Mouse (Mus musculus) intestine, embryonic 14.5 days (tissue): ENCODE measurements around the gene Ccnl1. TPM values are rescaled to one million over a fixed set of nuclear protein-coding genes. Genes with fewer than 3 reads are reported as not detected.

Experiments used
- ATAC-seq: fragments of 200-750 bp; cut with Nextera tagmentation; replicated peaks from 2 replicates; pipeline ENCODE4 v1.8.0; 2017; ENCODE audit warnings: low read depth, moderate number of reproducible peaks, moderate TSS enrichment, moderate library complexity; ENCODE audit not compliant: low FRiP score, low TSS enrichment
- DNase-seq: peaks from one replicate; pipeline ENCODE4 v3.0.0-alpha.2; 2018; ENCODE audit warnings: low spot score
- H3K27ac ChIP-seq: fragments of 300-500 bp; sonication (generic); 2 replicates; pipeline ENCODE4 v1.5.1; 2014; ENCODE audit warnings: low read depth, mild to moderate bottlenecking, control low read depth
- H3K27me3 ChIP-seq: fragments of 300-500 bp; sonication (generic); replicated peaks from 2 replicates; pipeline ENCODE4 v1.6.1; 2014; ENCODE audit warnings: low read length, control low read depth; ENCODE audit not compliant: control insufficient read depth, insufficient read depth
- H3K36me3 ChIP-seq: fragments of 300-500 bp; sonication (generic); 2 replicates; pipeline ENCODE4 v1.6.1; 2014; ENCODE audit warnings: low read length, control low read depth; ENCODE audit not compliant: control insufficient read depth, insufficient read depth
- H3K4me1 ChIP-seq: fragments of 300-500 bp; sonication (generic); replicated peaks from 2 replicates; pipeline ENCODE4 v1.6.1; 2014; ENCODE audit warnings: low read length, control low read depth, mixed read lengths; ENCODE audit not compliant: control insufficient read depth, insufficient read depth
- H3K4me2 ChIP-seq: fragments of 300-500 bp; sonication (generic); 2 replicates; pipeline ENCODE4 v1.6.1; 2014; ENCODE audit warnings: low read length
- H3K4me3 ChIP-seq: fragments of 300-500 bp; sonication (generic); 2 replicates; pipeline ENCODE4 v1.5.1; 2014; ENCODE audit warnings: low read depth, low read length, control low read depth, mixed read lengths
- H3K9ac ChIP-seq: fragments of 300-500 bp; sonication (generic); 2 replicates; pipeline ENCODE4 v1.6.1; 2014; ENCODE audit warnings: mild to moderate bottlenecking, low read length
- H3K9me3 ChIP-seq: fragments of 300-500 bp; sonication (generic); 2 replicates; pipeline ENCODE4 v1.6.1; 2016; ENCODE audit warnings: low read length, control low read depth; ENCODE audit not compliant: control insufficient read depth
- WGBS: fragments of 180-500 bp; shearing (Covaris S2); extraction: QIAGEN DNeasy Blood & Tissue Kit; methylation state at CpG from one replicate; pipeline ENCODE4 v1.1.7; 2014; 5-methylcytosine and 5-hydroxymethylcytosine counted together
- polyA plus RNA-seq: library from polyadenylated mRNA; unstranded; fragments of >200 nt; fragmentation: Nextera tagmentation; extraction: Ambion mirVana; gene quantifications from 2 replicates; pipeline ENCODE4 v1.2.1, GENCODE M21; 2014

Ccnl1 gene
- polyA plus RNA-seq, 1 experiment from 2014 or later = 123 TPM

- 81% methylated on average over 4 of the region's 4 CpGs for WGBS
- ATAC-seq = no peak
Observed at GRCm38 (mm10) chr3:65990524-65990923, 32.5 kb upstream of the Ccnl1 start.

GRCm38 (mm10) chr3:65988711-65989495 lies 30.9 kb upstream of the Ccnl1 start:
- H3K4me2 ChIP-seq = no peak overlapping the region
- ATAC-seq = no peak
- no peak overlapping the region for H3K27ac ChIP-seq
- H3K9me3 ChIP-seq = no peaks in the 10 kb centered on the region
- no peaks in the 10 kb centered on the region for H3K36me3 ChIP-seq
- no peaks in the 10 kb centered on the region for H3K27me3 ChIP-seq
- H3K9ac ChIP-seq = no peak overlapping the region
- no peaks in the 10 kb centered on the region for H3K4me1 ChIP-seq
- no peak overlapping the region for H3K4me3 ChIP-seq
- no peak for DNase-seq
- 79% methylated on average over 8 of the region's 8 CpGs for WGBS

More at GRCm38 (mm10) chr3:65990524-65990923, 32.5 kb upstream of the Ccnl1 start:
- Histone ChIP-seq H3K4me2 (no peak overlapping the region), H3K9me3 (no peaks in the 10 kb centered on the region), H3K27ac (no peak overlapping the region), H3K27me3 (no peaks in the 10 kb centered on the region), H3K4me3 (no peak overlapping the region), H3K9ac (no peak overlapping the region), H3K4me1 (no peaks in the 10 kb centered on the region), H3K36me3 (no peaks in the 10 kb centered on the region)
- no peak for DNase-seq

DNA sequence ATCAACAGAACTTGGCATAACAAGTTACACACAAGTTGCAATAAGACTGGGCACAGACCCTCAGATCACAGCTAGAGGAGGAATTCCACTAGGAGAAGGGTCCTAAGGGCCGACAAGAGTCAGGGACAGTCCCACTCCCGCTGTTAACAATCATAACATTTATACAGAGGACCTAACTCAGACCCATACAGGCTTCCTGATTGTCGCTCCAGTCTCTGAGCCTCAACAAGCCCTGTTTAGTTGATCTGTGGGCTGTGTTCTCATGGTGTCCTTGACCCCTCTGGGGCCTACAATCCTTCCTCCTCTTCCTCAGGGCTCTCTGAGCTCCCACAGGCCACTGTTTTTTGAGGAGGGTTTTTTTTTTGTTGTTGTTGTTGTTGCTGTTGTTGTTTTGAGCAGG lies 18.2 kb upstream of the Ccnl1 start:
- H3K27me3 ChIP-seq = no peaks in the 10 kb centered on the region
- H3K9me3 ChIP-seq = no peaks in the 10 kb centered on the region
- WGBS = 46% methylated on average over 3 of the region's 3 CpGs
- H3K4me3 ChIP-seq = no peak overlapping the region
- DNase-seq (no peak), ATAC-seq (no peak)
- H3K36me3 ChIP-seq = no peaks in the 10 kb centered on the region
- H3K4me1 ChIP-seq = peaks cover 12% of the 10 kb centered on the region
- H3K9ac ChIP-seq = no peak overlapping the region
- peak overlapping the region; percentile 22; the same call in 1 of the 2 replicates for H3K27ac ChIP-seq
- no peak overlapping the region for H3K4me2 ChIP-seq

GRCm38 (mm10) chr3:65975317-65975716 lies 17.3 kb upstream of the Ccnl1 start:
- peak overlapping the region; percentile 48 for H3K9ac ChIP-seq
- no peaks in the 10 kb centered on the region for H3K9me3 ChIP-seq
- no peak for DNase-seq
- no peaks in the 10 kb centered on the region for H3K36me3 ChIP-seq
- H3K4me1 ChIP-seq = peaks cover 12% of the 10 kb centered on the region
- WGBS = 3% methylated on average over 5 of the region's 5 CpGs
- no peaks in the 10 kb centered on the region for H3K27me3 ChIP-seq
- ATAC-seq = no peak
- H3K4me3 ChIP-seq = peak overlapping the region; percentile 63
- H3K4me2 ChIP-seq = peak overlapping the region; percentile 71
- peak overlapping the region; percentile 99 for H3K27ac ChIP-seq

- peak overlapping the region; percentile 63 for H3K4me3 ChIP-seq
Observed at GRCm38 (mm10) chr3:65974232-65975058, 16.4 kb upstream of the Ccnl1 start.

GRCm38 (mm10) chr3:65973501-65974231 lies 15.6 kb upstream of the Ccnl1 start:
- 24% methylated on average over 8 of the region's 8 CpGs for WGBS
- peak overlapping the region; percentile 63 for H3K4me3 ChIP-seq
- no peaks in the 10 kb centered on the region for H3K36me3 ChIP-seq
- ATAC-seq (no peak), DNase-seq (peak; percentile 55)
- H3K9me3 ChIP-seq = no peaks in the 10 kb centered on the region
- peak overlapping the region; percentile 77 for H3K9ac ChIP-seq
- peak overlapping the region; percentile 99 for H3K27ac ChIP-seq
- peaks cover 12% of the 10 kb centered on the region for H3K4me1 ChIP-seq
- no peaks in the 10 kb centered on the region for H3K27me3 ChIP-seq
- peak overlapping the region; percentile 71 for H3K4me2 ChIP-seq

More at GRCm38 (mm10) chr3:65974232-65975058, 16.4 kb upstream of the Ccnl1 start:
- peak; percentile 97 for ATAC-seq
- Histone ChIP-seq H3K27ac (peak overlapping the region; percentile 99), H3K36me3 (no peaks in the 10 kb centered on the region), H3K4me1 (peaks cover 12% of the 10 kb centered on the region), H3K27me3 (no peaks in the 10 kb centered on the region), H3K9ac (peak overlapping the region; percentile 77), H3K9me3 (no peaks in the 10 kb centered on the region), H3K4me2 (peak overlapping the region; percentile 71)
- WGBS = under 1% methylated on average over 43 of the region's 43 CpGs
- peak; percentile 99 for DNase-seq

DNA sequence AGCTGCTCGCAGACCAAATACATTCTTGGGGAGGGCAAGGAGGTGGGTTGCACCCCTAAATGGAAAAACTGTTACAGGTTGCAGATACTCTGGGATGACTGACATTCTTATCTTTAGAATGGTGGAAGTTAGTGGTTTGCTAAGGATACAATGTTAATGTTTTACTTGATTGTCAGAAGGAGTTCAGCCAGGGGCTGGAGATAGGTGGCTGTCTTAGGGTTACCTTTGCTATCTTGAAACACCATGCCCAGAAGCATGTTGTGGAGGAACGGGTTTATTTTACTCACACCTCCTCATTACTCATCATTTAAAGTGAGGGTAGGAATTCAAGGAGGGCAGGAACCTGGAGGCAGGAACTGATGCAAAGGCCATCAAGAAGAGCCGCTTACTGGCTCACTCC lies 11.1 kb upstream of the Ccnl1 start:
- DNase-seq = no peak
- H3K36me3 ChIP-seq = no peaks in the 10 kb centered on the region
- H3K9ac ChIP-seq = no peak overlapping the region
- peaks cover 4% of the 10 kb centered on the region; the same call in 1 of the 2 replicates for H3K4me1 ChIP-seq
- 87% methylated on average over 3 of the region's 3 CpGs for WGBS
- H3K27me3 ChIP-seq = no peaks in the 10 kb centered on the region
- ATAC-seq = no peak
- H3K4me2 ChIP-seq = no peak overlapping the region
- no peak overlapping the region for H3K4me3 ChIP-seq
- no peaks in the 10 kb centered on the region for H3K9me3 ChIP-seq
- H3K27ac ChIP-seq = no peak overlapping the region

DNA sequence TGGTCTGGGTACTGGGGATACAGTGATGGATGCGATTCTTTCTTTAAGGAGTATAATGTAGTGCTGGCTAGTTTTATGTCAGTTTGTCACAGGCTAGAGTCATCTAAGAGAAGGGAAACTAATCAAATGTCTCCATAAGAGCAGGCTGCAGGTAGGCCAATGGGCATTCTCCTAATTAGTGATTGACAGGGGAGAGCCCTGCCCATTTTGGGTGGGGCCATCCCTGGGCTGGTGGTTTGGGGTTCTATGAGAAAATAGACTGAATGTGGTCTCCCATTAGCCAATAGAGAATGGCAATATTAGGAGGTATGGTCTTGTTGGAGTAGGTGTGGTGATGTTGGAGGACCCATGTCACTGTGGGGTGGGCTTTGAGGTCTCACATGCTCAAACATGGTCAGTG lies 8.3 kb upstream of the Ccnl1 start:
- DNase-seq (no peak), ATAC-seq (no peak)
- Histone ChIP-seq H3K4me3 (no peak overlapping the region), H3K27ac (no peak overlapping the region), H3K27me3 (no peaks in the 10 kb centered on the region), H3K4me1 (no peaks in the 10 kb centered on the region), H3K9ac (no peak overlapping the region), H3K36me3 (no peaks in the 10 kb centered on the region), H3K9me3 (no peaks in the 10 kb centered on the region), H3K4me2 (no peak overlapping the region)
- WGBS = 97% methylated on average over 1 of the region's 1 CpGs
